Mouse (Mus musculus) retina, embryonic 14.5 days (tissue): ENCODE data around the gene Hsbp1.

Experiments used
- DNase-seq: peaks from one replicate; pipeline ENCODE4 v3.0.0-alpha.2; 2015; ENCODE audit warnings: low spot score

Gene Hsbp1

DNA sequence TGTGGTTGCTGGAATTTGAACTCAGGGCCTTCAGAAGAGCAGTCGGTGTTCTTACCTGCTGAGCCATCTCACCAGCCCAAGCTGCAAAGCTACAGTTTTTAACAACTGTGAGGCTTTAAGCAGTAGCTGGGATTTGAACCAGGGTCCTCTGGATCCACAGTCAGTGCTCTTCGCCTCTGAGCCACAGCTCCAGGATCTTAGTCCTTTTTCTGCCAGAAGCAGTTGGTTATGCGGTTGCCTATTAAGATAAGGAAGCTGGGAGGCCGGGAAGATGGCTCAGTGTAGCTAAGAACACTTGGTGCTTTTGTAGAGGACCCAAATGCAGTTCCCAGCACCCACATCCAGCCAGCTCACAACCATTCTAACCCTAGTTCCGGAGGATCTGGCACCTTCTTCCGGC, 42.7 kb downstream of the Hsbp1 start:
- no peak for DNase-seq

DNA sequence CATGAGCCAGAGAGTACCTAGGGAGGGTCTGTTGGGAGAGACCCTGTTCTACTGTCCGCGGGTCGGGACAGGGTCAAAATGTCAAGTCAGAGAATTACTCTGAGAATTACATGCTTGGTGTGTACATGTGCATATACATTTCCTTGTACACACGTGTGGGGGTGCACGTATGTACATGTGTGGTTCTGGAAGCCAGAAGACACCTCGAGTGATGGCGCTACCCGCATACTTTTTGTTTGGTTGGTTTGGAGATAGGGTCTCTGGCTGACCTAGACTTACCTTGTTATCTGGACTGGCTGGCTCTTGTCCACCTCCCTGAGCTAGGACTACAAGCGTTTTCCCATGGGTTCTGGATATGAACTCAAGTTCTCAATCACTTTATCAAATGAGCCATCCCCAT, 49.8 kb downstream of the Hsbp1 start:
- peak; percentile 7 for DNase-seq

GRCm38 (mm10) chr8:119394524-119395026, 50.3 kb downstream of the Hsbp1 start, which contains the start of gene Mlycd:
Gene Mlycd, plus strand, starts transcription at chr8:119394878.
- DNase-seq: peak; percentile 95

- DNase-seq: peak; percentile 55
Observed at GRCm38 (mm10) chr8:119395072-119395950, 51.0 kb downstream of the Hsbp1 start.
